Mouse (Mus musculus): ENCODE data around the gene Fbxo9. TPM values are rescaled to one million over a fixed set of nuclear protein-coding genes. Genes with fewer than 3 reads are reported as not detected.

Fbxo9 gene
- polyA plus RNA-seq, 1 experiment from 2014 or later, result 29.8 TPM

- H3K27me3 ChIP-seq (ENCODE audit: control insufficient read depth, insufficient read depth, low read length), result no peaks in the 10 kb centered on the region
- no peak within 1 kb of the TSS for H3K27ac ChIP-seq (ENCODE audit: low read depth, low read length)
- no peak within 1 kb of the TSS for H3K9ac ChIP-seq (ENCODE audit: low read length)
- DNase-seq (ENCODE audit: low spot score), result no peak
- H3K36me3 ChIP-seq (ENCODE audit: control insufficient read depth, insufficient read depth, low read length), result no peaks in the 10 kb centered on the region
- H3K4me1 ChIP-seq (replicated peaks; ENCODE audit: control insufficient read depth, insufficient read depth, low read length), result no peaks in the 10 kb centered on the region
- ATAC-seq (replicated peaks; ENCODE audit: low FRiP score), result no peak
- WGBS, result 66% methylated on average over 3 of the region's 3 CpGs
- H3K9me3 ChIP-seq (ENCODE audit: control insufficient read depth, low read length), result no peaks in the 10 kb centered on the region
- H3K4me3 ChIP-seq (ENCODE audit: low read depth, low read length), result no peak within 1 kb of the TSS
- H3K4me2 ChIP-seq (ENCODE audit: low read depth, low read length, severe bottlenecking), result no peak within 1 kb of the TSS
Observed at GRCm38 (mm10) chr9:78051677-78052076, 57.2 kb downstream of the Fbxo9 start, which contains the start of gene Gcm1. Gene Gcm1, plus strand, starts transcription at chr9:78051924.

- 60% methylated on average over 5 of the region's 5 CpGs for WGBS
- no peak for ATAC-seq (replicated peaks; ENCODE audit: low FRiP score)
- Histone ChIP-seq H3K27me3 (ENCODE audit: control insufficient read depth, insufficient read depth, low read length) (no peaks in the 10 kb centered on the region), H3K9me3 (ENCODE audit: control insufficient read depth, low read length) (no peaks in the 10 kb centered on the region), H3K4me1 (replicated peaks; ENCODE audit: control insufficient read depth, insufficient read depth, low read length) (no peaks in the 10 kb centered on the region), H3K36me3 (ENCODE audit: control insufficient read depth, insufficient read depth, low read length) (no peaks in the 10 kb centered on the region), H3K9ac (ENCODE audit: low read length) (no peak overlapping the region), H3K4me2 (ENCODE audit: low read depth, low read length, severe bottlenecking) (no peak overlapping the region), H3K4me3 (ENCODE audit: low read depth, low read length) (no peak overlapping the region), H3K27ac (ENCODE audit: low read depth, low read length) (no peak overlapping the region)
- no peak for DNase-seq (ENCODE audit: low spot score)
Observed at GRCm38 (mm10) chr9:78050452-78050970, 58.4 kb downstream of the Fbxo9 start.

GRCm38 (mm10) chr9:78046755-78047154 lies 62.1 kb downstream of the Fbxo9 start:
- ATAC-seq (replicated peaks; ENCODE audit: low FRiP score) (no peak), DNase-seq (ENCODE audit: low spot score) (no peak)
- no peaks in the 10 kb centered on the region for H3K4me1 ChIP-seq (replicated peaks; ENCODE audit: control insufficient read depth, insufficient read depth, low read length)
- H3K9me3 ChIP-seq (ENCODE audit: control insufficient read depth, low read length), result no peaks in the 10 kb centered on the region
- no peak overlapping the region for H3K9ac ChIP-seq (ENCODE audit: low read length)
- H3K4me3 ChIP-seq (ENCODE audit: low read depth, low read length), result no peak overlapping the region
- no peaks in the 10 kb centered on the region for H3K36me3 ChIP-seq (ENCODE audit: control insufficient read depth, insufficient read depth, low read length)
- H3K4me2 ChIP-seq (ENCODE audit: low read depth, low read length, severe bottlenecking), result no peak overlapping the region
- H3K27me3 ChIP-seq (ENCODE audit: control insufficient read depth, insufficient read depth, low read length), result no peaks in the 10 kb centered on the region
- 56% methylated on average over 20 of the region's 20 CpGs for WGBS
- H3K27ac ChIP-seq (ENCODE audit: low read depth, low read length), result no peak overlapping the region

GRCm38 (mm10) chr9:78045171-78045570 lies 63.7 kb downstream of the Fbxo9 start:
- no peak for DNase-seq (ENCODE audit: low spot score)
- Histone ChIP-seq H3K9ac (ENCODE audit: low read length) (no peak overlapping the region), H3K9me3 (ENCODE audit: control insufficient read depth, low read length) (no peaks in the 10 kb centered on the region), H3K4me1 (replicated peaks; ENCODE audit: control insufficient read depth, insufficient read depth, low read length) (no peaks in the 10 kb centered on the region), H3K4me2 (ENCODE audit: low read depth, low read length, severe bottlenecking) (no peak overlapping the region), H3K36me3 (ENCODE audit: control insufficient read depth, insufficient read depth, low read length) (no peaks in the 10 kb centered on the region), H3K27ac (ENCODE audit: low read depth, low read length) (no peak overlapping the region), H3K27me3 (ENCODE audit: control insufficient read depth, insufficient read depth, low read length) (no peaks in the 10 kb centered on the region), H3K4me3 (ENCODE audit: low read depth, low read length) (no peak overlapping the region)
- ATAC-seq (replicated peaks; ENCODE audit: low FRiP score), result no peak
- 72% methylated on average over 6 of the region's 6 CpGs for WGBS

GRCm38 (mm10) chr9:78038755-78039489 lies 69.9 kb downstream of the Fbxo9 start:
- Histone ChIP-seq H3K4me2 (ENCODE audit: low read depth, low read length, severe bottlenecking) (no peak overlapping the region), H3K4me1 (replicated peaks; ENCODE audit: control insufficient read depth, insufficient read depth, low read length) (no peaks in the 10 kb centered on the region), H3K27me3 (ENCODE audit: control insufficient read depth, insufficient read depth, low read length) (no peaks in the 10 kb centered on the region), H3K9me3 (ENCODE audit: control insufficient read depth, low read length) (no peaks in the 10 kb centered on the region), H3K27ac (ENCODE audit: low read depth, low read length) (no peak overlapping the region), H3K4me3 (ENCODE audit: low read depth, low read length) (no peak overlapping the region), H3K36me3 (ENCODE audit: control insufficient read depth, insufficient read depth, low read length) (no peaks in the 10 kb centered on the region), H3K9ac (ENCODE audit: low read length) (no peak overlapping the region)
- WGBS, result 39% methylated on average over 18 of the region's 18 CpGs
- DNase-seq (ENCODE audit: low spot score) (peak; percentile 90), ATAC-seq (replicated peaks; ENCODE audit: low FRiP score) (peak; percentile 60)

- H3K27ac ChIP-seq (ENCODE audit: low read depth, low read length), result no peak overlapping the region
- no peak overlapping the region for H3K4me2 ChIP-seq (ENCODE audit: low read depth, low read length, severe bottlenecking)
- no peaks in the 10 kb centered on the region for H3K27me3 ChIP-seq (ENCODE audit: control insufficient read depth, insufficient read depth, low read length)
- no peak overlapping the region for H3K9ac ChIP-seq (ENCODE audit: low read length)
- H3K36me3 ChIP-seq (ENCODE audit: control insufficient read depth, insufficient read depth, low read length), result no peaks in the 10 kb centered on the region
- WGBS, result 86% methylated on average over 8 of the region's 8 CpGs
- no peak overlapping the region for H3K4me3 ChIP-seq (ENCODE audit: low read depth, low read length)
- no peak for ATAC-seq (replicated peaks; ENCODE audit: low FRiP score)
- DNase-seq (ENCODE audit: low spot score), result no peak
- H3K9me3 ChIP-seq (ENCODE audit: control insufficient read depth, low read length), result no peaks in the 10 kb centered on the region
- H3K4me1 ChIP-seq (replicated peaks; ENCODE audit: control insufficient read depth, insufficient read depth, low read length), result no peaks in the 10 kb centered on the region
Observed at GRCm38 (mm10) chr9:78035831-78036230, 73.0 kb downstream of the Fbxo9 start.

GRCm38 (mm10) chr9:78035296-78035695 lies 73.6 kb downstream of the Fbxo9 start:
- no peak overlapping the region for H3K27ac ChIP-seq (ENCODE audit: low read depth, low read length)
- H3K9me3 ChIP-seq (ENCODE audit: control insufficient read depth, low read length), result no peaks in the 10 kb centered on the region
- H3K27me3 ChIP-seq (ENCODE audit: control insufficient read depth, insufficient read depth, low read length), result no peaks in the 10 kb centered on the region
- no peak overlapping the region for H3K9ac ChIP-seq (ENCODE audit: low read length)
- DNase-seq (ENCODE audit: low spot score), result no peak
- no peak overlapping the region for H3K4me2 ChIP-seq (ENCODE audit: low read depth, low read length, severe bottlenecking)
- no peaks in the 10 kb centered on the region for H3K36me3 ChIP-seq (ENCODE audit: control insufficient read depth, insufficient read depth, low read length)
- ATAC-seq (replicated peaks; ENCODE audit: low FRiP score), result no peak
- no peak overlapping the region for H3K4me3 ChIP-seq (ENCODE audit: low read depth, low read length)
- 69% methylated on average over 5 of the region's 5 CpGs for WGBS
- no peaks in the 10 kb centered on the region for H3K4me1 ChIP-seq (replicated peaks; ENCODE audit: control insufficient read depth, insufficient read depth, low read length)

- DNase-seq (ENCODE audit: low spot score), result no peak
- no peak overlapping the region for H3K9ac ChIP-seq (ENCODE audit: low read length)
- H3K27ac ChIP-seq (ENCODE audit: low read depth, low read length), result no peak overlapping the region
- no peak overlapping the region for H3K4me2 ChIP-seq (ENCODE audit: low read depth, low read length, severe bottlenecking)
- 90% methylated on average over 4 of the region's 4 CpGs for WGBS
- H3K36me3 ChIP-seq (ENCODE audit: control insufficient read depth, insufficient read depth, low read length), result no peaks in the 10 kb centered on the region
- H3K27me3 ChIP-seq (ENCODE audit: control insufficient read depth, insufficient read depth, low read length), result no peaks in the 10 kb centered on the region
- no peak for ATAC-seq (replicated peaks; ENCODE audit: low FRiP score)
- H3K4me3 ChIP-seq (ENCODE audit: low read depth, low read length), result no peak overlapping the region
- no peaks in the 10 kb centered on the region for H3K4me1 ChIP-seq (replicated peaks; ENCODE audit: control insufficient read depth, insufficient read depth, low read length)
- no peaks in the 10 kb centered on the region for H3K9me3 ChIP-seq (ENCODE audit: control insufficient read depth, low read length)
Observed at GRCm38 (mm10) chr9:78032930-78033329, 75.9 kb downstream of the Fbxo9 start.
